Mouse (Mus musculus) lung, postnatal 0 days (tissue): ENCODE measurements around the gene Kdm1b.

Experiments
- CTCF ChIP-seq: IDR thresholded peaks from 2 replicates; pipeline ENCODE4 v1.5.1; 2016; ENCODE audit warnings: antibody characterized with exemption, mild to moderate bottlenecking
- EP300 ChIP-seq: IDR thresholded peaks from 2 replicates; pipeline ENCODE4 v1.6.1; 2016; ENCODE audit warnings: antibody characterized with exemption, mild to moderate bottlenecking, control low read depth

- no peak for TF ChIP-seq CTCF
- TF ChIP-seq EP300 = no peak
Measured at GRCm38 (mm10) chr13:47056126-47056525, 12.8 kb downstream of the Kdm1b start.
